Mouse (Mus musculus): ENCODE data around the gene Snx25.

Snx25 gene

DNA sequence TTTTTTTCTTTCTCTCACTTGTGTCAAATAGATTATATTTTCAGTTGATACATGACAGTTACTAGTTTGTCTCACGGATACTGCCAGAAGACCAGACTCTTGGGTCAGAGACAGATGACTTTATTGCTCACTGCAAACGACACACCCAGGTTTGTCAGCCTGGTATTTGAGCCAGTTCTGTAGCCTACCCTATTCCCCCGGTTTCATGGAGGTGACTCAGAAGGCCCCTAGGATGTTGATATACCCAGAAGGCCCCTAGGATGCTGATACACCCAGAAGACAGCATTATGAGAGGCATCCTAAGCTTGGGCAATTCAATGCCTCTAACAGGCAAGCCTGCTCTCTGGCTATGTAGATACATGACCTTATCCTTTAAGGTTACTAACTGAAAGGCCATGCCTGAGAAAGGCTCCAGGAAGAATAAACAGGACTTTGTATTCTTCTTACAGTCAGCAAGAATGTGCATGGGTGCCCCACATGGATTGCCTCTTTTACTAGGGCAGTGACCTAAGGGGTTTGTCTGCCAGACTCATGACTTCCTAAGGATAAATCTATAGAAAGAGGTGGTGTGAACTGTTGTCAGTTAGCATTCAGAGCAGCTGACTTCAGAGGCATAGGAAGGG is 144.8 kb downstream of the Snx25 start:
- no peak for DNase-seq

DNA sequence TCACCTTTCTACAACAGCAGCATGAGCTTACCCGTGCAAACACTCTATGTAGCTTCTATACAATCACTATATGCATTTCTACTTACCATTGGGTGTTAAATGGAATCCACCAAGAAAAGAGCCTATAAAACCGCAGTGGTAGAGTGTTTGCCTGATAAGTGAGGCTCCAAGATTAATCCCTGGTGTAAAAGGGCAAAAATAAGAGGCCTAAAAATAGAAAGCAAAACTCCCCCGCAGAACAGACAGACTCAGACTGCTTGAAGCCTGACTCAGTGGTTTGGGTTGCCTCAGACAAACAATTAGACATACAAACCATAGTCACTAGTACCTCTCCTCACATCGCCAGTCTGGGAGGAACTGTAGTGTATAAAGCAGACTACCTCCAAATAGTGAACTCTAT is 146.4 kb downstream of the Snx25 start, which contains the start of gene Ankrd37:
TSS of gene Ankrd37 (minus strand) at position 112 of the 400 bp plus-strand sequence.
- DNase-seq, result no peak

DNA sequence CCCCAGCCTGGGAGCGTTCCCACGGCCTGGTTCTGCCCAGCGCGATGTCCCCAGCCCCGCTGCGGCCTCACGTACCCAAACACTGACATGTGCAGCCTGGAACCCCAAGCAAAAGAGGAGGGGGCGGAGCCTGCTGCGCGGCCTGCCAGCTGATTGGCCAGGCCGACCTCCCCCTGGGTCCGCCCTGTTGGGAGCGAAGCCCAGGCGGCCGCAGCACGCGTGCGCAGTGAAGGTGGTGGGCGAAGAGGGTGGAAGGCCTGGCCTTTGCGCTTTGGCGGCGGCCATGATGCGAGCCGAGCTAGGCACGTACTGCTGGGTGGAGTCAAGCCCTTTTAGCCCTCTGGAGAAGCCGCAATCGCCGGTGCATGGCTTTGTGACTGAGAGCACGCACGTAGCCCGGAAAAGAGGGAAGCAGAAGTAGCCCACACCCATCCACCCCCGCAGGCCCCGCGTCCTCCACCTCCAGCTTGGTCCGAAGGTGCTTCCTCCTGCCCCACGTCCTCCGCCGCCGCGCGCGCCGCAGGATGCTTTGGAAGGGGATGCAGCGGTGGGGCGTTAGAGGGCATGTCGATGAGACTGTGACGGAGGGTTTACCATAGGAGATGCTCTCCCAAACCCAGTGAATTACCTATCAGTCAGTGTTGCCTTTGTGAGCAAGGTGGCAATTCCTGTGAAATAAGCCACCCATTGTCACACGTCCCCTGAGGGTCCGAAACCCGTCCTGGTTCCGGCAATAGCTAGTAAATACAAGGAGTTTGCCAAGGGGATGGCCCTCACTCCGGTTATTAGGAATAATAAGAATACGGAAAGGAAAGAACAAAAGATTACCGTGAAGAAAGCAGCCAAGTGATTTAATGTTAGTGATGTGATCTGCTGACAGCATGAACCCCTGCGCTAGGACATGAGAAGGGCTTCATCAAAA is 151.9 kb downstream of the Snx25 start:
- DNase-seq, result peak; percentile 99

DNA sequence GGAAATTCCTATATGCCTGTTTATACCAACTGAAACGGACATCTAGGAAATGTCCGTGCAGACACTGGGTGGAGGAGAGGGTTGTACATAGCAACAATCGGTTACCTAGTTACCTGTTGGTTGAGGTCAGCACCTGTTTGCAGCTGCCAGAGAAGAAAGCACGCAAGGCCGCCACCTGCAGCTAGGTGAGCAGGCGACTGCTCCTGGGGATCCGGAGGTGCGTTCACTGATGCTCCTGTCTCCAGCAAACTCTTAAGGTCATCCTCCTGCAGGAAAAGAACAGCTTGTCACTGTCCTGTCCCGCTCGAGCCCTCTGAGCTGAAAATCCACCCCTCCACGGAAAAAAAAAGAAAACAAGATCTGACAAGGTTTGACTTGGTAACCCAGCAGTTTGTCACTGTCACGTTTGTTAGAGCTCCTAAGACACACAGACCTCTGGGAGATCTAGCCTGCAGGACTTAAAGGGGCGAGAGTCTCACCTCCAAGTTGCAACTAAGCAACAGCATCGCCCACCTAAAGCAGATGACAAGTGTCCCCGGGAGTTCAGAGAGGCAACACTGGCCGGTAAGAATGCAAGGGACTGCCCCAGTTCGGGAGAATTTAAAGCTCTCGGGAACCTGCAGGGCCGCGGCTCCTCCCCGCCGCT is 152.7 kb downstream of the Snx25 start, which contains the start of gene Lrp2bp:
TSS of gene Lrp2bp (plus strand) at position 166 of the 646 bp plus-strand sequence.
- peak; percentile 44 to 62 for DNase-seq

DNA sequence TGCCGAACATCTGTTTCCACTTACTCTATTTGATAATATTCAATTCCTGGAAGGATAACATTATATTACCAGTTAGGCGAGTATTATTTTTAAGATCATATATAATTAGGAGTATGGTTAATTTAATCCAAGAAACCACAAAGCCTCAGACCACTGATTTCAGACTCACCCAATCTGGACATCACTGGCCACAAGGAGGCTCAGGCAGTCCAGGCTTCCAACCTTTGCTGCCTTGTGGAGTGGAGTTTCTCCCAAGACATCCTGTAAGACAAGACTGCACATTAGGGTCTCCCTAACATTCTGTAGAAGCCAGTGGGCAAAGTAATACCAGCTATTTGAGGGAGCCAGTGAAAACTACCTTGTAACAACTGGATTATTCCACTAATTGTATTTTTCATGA is 153.7 kb downstream of the Snx25 start:
- DNase-seq, result peak in 1 of 2 experiments; percentile 19

DNA sequence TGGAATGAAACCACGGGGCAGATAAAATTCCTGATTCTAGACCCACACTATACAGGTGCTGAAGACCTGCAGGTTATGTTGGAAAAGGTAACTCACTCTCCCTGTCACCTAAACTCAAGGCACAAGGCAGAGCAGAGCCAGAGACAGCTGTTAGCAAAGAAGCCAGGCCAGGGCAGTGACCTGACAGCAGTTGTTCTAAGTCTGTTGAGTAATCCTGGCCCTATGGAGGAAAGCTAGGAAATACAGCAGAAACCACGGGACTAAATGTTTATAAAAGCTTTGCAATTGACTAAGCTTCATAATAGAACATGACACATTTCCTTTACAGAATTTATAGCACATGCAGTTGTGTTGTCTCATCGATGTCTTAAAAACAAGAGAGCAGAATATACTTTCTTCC is 156.4 kb downstream of the Snx25 start:
- no peak for DNase-seq

DNA sequence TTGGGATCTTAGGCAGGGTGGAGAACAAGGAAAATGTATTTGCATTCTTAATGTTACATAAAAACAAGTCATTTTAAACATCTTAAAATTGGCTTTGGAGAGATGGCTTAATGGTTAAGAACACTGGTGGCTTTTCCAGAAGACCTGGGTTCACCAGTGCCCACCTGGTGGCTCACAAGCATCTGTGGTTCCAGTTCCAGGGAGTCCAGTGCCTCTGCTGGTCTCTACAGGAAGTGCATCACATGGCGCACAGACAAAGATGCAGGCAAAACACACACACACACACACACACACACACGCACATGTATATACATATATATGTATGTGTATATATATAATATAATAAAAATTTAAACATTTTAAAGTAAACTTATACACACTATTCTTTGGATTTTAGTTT is 157.8 kb downstream of the Snx25 start:
- DNase-seq, result peak in 1 of 2 experiments; percentile 27

DNA sequence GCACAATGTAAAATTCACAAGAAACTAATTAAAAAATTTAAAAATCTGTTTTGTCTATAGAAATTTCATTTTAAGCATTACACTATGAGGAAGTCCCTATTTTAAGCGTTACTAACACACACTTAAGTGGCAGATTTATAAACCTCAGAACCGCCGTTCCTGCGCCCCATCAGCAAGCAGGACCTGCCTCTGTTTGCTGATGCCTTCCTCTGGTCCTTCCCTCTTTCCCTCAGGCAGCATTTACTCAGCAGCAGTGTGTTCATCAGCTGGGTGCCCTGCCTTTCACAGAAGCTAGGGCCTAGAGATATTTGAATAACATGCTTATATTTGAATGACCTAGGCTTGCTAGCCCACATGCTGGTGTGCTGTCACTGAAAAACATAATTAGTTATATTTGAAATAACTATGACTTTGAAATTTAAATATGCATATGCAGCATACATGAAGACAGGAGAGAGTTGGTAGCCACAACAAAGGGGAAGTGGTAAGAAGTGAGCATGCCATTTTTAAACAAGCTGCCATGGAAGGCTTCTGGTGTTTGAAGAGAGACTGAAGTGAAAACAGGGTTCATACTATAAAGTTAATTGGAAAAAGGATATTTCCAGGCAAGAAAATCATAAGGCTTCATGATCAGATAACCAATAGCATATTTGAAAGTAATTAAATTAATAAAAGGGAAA is 161.2 kb downstream of the Snx25 start:
- DNase-seq, result no peak

DNA sequence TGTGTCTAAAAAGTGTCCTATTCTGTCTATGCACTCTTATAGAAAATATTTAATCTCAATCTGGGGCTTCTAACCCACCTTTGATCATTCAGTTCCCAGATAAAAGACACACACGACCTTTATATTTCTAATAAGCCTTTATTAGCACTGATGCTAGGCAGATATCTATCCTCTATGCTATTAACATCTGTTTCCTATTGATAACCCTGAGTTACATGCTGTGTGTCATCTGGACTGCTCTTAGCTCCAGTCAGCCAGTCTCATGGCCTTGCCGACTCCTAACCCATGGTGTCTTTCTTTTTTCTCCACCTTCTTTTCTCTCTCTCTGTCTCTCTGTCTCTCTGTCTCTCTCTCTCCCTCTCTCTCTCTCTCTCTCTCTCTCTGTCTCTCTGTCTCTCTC is 163.8 kb downstream of the Snx25 start:
- DNase-seq, result no peak

DNA sequence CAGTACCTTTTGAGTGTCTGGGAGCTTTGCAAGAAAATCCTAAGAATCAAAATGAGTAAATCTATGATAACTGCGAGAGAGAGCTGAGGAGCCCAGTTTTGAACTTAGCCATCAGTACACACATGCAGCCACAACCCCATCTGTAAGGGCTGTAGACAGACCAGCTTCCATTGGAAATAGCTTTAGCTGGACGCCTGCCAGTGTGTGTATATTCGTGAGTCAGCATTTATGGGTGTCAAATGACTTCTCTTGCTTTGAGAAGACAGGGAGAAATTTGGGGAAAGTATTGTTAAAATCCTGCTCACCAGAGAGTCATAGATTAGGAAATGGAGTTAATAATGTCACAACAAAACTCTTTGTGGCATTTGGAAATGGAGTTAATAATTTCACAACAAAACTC is 165.3 kb downstream of the Snx25 start:
- no peak for DNase-seq
